Mouse (Mus musculus) adrenal gland, postnatal 25 days (tissue): ENCODE measurements around the gene Shc4. TPM values are rescaled to one million over a fixed set of nuclear protein-coding genes. Genes with fewer than 3 reads are reported as not detected.

Experiments used
- DNase-seq: peaks from one replicate; pipeline ENCODE4 v3.0.0; 2021; ENCODE audit warnings: mixed read lengths
- total RNA-seq: library from RNA; stranded (reverse); gene quantifications from 2 replicates; pipeline ENCODE4 v1.2.3, GENCODE M21; 2021

The Shc4 gene
- total RNA-seq, 1 experiment from 2014 or later: 3.4 TPM

DNA sequence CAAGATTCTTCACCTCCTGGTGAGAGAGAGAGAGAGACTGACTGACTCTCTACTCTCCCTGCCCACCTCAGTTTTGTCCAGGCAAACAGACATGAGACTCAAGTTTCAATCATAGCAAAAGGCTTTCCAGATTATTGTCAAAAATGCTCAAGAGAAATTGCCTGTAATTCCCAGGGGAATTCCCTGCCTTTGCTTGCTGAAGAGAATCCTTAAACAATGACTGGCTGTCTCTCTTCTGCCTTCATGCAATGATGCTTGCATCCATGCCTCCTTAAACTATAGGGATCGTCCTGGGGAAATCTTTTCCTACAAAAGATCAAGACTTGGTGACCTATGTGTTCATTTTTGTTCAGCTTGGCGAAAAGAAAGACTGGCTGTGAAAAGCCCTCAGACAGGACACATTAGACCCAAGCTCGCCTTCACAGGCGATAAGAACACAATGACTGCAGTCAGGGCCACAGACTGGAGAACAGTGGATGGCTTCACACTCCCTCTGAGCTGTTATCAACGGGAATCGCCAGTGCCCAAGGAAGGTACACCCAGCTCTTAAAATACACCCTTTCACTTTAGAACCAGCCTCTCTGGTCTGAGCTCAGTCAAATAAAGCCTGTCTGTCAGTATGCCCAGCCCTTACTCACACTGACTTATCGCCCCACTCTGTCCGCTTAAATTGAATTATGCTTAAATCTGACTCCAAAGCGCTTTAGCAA is 38.4 kb downstream of the Shc4 start:
- DNase-seq: no peak

DNA sequence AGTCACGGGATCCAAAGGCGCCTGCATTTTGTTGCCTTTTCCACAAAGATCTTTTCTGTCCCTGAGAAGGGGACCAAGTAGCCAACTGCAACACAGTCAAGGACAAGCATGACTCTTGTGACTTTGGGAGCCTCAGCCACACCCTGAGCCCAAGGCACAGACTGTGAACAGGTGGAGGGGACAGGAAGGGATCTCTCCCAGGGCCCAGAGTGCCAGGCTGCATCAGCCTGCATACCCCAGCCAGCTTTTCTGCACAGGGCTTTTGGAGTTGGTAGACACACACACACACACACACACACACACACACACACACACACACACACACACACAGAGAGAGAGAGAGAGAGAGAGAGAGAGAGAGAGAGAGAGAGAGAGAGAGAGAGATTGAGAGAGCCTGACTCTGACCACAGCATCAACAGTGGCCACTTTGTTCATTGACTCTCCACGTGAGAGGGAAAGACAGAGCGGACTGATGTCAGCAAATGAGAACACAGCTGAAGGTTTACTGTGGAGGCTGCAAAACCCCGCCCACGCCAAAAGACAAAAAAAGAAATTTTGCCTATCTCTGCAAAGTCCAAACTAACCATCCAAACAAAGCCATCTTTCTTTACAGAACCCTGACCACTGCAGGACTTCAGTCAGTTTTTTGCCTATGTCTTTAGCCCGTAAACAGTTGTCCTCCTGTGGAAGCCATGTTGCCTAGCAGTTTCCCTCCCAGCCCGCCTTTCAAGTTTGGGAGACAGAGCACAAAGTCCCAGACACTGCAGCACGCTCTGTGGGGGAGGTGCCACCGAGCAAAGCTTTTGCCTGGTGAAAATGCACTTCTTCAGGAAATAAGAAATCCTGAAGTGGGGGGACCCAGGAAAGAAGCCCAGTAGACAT is 39.1 kb downstream of the Shc4 start:
- DNase-seq: no peak

DNA sequence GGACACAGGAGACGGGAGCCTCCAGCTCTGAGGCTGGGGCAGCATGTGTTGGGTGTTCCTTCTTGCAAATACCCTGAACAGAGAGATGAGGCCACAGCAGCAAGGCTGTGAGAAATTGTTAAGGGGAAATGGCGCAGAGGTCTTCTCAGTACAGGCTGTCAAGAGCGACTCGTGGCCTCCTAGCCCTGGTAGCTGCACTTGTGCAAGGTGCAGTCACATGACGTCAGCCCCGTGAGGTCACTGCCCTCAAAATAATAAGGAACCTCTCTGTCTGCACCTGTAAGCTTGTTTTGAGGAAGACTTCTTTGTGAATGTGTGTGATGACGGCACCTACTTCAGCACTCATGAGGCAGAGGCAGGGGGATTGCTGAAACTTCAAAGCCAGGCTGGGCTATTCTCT is 40.1 kb downstream of the Shc4 start:
- no peak for DNase-seq

- no peak for DNase-seq
These were observed 42.1 kb downstream of the Shc4 start for GRCm38 (mm10) chr2:125681811-125682210.

- peak; percentile 87 for DNase-seq
These were observed 50.9 kb downstream of the Shc4 start, which contains the start of gene Eid1 for GRCm38 (mm10) chr2:125672957-125673631. Gene Eid1 (plus strand): TSS chr2:125673095.

DNA sequence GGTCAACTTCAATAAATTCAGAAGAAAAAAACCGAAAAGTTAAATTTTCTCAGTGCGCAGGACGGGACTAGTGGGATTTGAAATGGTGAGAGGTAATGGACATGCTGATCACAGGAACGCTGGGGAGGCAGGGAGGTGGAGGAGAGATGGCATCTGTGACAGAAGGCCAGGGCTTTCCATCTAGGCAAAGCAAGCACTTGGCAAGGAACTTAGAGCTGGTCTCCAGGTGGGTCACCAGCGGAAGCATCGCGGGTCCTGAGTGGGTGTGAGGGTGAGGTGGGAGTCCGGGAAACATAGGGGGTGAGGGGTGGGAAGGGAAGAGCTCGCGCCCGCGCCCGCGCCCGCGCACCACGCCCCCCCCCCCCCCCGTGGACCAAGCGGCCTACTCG is 51.4 kb downstream of the Shc4 start:
- DNase-seq: no peak

GRCm38 (mm10) chr2:125670846-125671245 is 53.1 kb downstream of the Shc4 start:
- no peak for DNase-seq

DNA sequence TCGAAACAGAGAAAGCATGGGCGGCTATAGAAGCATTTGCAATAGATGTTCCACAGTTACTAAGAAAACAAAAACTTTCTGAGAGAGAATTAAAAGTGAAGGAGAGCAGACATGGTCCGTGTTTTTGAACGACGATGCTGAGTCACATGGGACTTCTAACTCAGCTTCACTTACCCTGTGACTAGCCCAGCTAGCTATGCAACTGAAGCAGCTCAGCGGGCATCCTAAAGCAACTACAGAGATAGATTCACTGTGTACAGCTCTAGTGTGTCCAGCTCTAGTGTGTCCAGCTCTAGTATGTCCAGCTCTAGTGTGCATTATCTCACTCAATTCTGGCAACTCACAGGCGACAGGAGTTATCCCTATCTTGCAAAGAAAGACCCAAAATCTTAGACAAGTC is 56.2 kb downstream of the Shc4 start:
- no peak for DNase-seq

GRCm38 (mm10) chr2:125667184-125667583 is 56.8 kb downstream of the Shc4 start:
- no peak for DNase-seq

- no peak for DNase-seq
These were observed 57.3 kb downstream of the Shc4 start for GRCm38 (mm10) chr2:125666668-125667067.

DNA sequence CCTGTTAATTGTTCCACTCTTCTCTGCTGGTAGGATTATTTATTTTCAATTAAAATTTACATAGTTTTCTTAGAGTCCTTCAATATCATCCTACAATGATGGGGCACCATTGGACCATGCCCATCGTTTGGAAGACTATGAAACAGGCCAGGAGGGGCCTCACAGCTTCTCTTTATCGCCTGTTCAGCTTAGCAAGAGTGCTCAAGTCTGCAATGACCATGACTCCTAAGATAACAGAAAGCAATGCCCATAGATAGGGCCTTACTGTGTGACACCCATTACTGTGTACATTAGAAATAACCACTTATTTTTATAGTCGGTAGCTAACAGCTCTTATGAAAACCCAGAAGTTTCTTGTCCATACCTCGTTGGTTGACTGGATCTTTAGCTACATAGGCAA is 58.0 kb downstream of the Shc4 start:
- no peak for DNase-seq

GRCm38 (mm10) chr2:125665213-125665612 is 58.7 kb downstream of the Shc4 start:
- no peak for DNase-seq

DNA sequence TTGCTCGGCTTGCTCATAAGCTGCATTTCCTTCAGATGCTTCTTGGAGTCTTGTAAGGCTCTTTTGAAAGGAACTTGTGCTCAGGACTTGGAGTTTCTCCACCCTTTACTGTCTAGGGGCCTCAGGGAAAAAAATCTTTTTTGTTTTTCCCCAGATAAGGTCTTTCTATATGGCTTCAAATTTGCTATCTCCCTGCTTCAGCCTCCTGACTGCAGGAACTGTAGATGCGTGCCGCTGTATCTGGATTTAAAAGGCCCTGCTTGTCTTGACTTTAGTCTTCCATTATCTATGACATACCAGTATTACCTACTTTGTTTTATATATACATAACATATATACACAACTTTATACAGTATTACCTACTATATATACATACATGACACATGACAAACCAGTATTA is 61.4 kb downstream of the Shc4 start:
- DNase-seq: no peak

- no peak for DNase-seq
These were observed 62.8 kb downstream of the Shc4 start for GRCm38 (mm10) chr2:125661156-125661555.

- peak; percentile 29 for DNase-seq
These were observed 63.3 kb downstream of the Shc4 start for GRCm38 (mm10) chr2:125660537-125661130.

- peak; percentile 65 for DNase-seq
These were observed 64.0 kb downstream of the Shc4 start for GRCm38 (mm10) chr2:125659823-125660536.

DNA sequence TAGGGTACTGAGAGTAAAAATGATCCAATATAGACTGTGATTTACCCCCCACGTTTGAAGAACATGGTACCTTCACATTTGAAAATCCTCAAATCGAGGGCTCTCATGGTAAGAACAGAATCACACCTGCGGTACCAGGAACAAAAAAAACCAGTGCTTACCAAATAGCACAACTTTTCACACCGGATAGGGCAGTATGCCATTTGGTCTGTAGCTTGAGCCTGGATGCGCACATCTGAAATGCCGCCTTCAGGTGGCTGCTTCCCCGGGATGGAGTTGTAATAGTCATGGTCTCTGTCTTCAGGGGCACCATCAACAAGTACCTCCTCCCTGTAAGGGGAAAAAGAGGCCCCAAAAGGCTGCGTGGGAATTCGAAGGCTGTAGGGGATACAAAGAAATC is 68.6 kb downstream of the Shc4 start:
- DNase-seq: no peak

DNA sequence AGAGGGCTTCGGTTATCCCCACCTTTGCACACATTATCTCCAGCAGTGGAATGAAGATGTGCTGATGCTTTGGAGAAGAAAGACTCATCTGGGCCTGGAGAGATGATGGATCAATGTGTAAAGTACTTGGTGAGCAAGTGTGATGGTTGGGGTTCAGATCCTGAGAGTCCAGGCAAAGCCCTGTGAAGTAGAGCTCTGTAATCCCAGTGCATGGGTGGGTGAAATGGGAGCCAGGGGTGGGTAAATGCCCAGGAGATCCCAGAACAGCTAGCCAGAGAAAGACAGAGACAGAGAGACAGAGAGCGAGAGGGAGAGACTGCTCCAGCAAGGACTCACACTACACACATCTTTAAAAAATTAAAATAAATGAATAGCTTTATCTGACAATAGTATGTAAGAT is 70.7 kb downstream of the Shc4 start:
- DNase-seq: no peak

GRCm38 (mm10) chr2:125651563-125651962 is 72.4 kb downstream of the Shc4 start:
- no peak for DNase-seq

DNA sequence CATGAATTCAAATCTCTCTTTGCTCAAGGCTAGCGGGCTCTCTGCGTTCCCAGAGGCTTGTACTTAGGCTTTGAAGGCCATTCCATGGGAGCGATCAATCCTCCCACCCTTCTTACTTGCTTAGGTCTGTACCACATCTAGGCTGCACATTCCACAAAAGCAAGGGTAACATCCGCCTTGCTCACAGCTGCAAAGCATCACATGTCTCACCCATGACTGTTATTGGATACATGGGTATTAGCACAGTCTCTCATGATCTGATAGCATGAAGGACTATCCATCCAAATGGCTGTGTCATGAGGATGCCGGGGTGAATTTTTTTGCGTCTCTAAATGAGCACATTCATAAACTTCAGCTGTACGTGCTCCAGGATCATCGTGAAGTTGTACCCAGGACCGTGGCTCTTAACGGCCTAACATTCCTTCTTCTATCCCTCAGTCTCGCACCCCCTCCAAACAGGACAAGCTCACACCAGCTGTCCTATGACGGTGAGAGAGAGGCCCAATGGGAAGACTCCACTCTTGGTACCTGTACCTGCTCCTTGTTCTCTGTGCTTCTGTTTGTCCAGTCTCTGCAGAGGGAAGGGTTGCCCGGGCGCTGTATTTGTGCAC is 73.1 kb downstream of the Shc4 start:
- DNase-seq: no peak

DNA sequence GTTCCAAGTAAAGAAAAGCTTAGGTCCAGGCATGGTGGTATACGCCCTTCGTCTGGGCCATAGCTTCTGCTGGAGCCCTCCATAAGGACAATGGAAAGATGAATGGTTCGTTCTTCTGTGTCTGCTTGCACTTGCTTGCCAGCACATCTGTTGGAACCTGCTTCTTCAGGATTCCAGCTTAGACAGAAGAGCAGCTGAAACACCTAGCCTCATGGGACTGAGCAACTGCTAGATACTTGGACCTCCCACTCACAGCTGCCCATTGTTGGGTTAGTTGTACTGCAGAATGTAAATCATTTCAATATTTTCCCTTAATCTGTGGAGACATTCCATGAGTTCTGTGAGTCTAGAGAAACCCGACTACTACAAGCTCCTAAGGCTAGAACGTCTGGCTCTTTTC is 73.9 kb downstream of the Shc4 start:
- no peak for DNase-seq

DNA sequence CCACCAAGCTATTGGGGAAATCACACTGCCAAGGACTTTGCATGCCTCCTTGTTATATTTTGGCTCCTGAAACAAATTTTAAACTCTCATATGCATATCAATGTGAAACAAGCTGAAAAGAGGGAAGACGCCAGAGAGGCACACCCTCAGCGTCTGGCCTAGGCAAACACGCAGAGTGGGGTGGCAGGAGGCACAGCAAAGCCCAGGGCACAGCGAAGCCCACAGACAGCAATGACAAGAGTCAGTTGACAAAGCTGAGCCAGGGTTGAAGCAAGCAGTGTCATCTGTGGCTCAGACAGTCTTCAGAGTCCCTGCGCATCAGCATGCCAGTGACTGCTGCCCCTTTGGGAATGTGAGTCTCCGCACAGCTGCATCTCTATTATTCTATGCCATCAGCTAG is 79.0 kb downstream of the Shc4 start:
- DNase-seq: no peak
